Mouse (Mus musculus): Measurements from ENCODE around the gene Steap4. TPM values are rescaled to one million over a fixed set of nuclear protein-coding genes. Genes with fewer than 3 reads are reported as not detected.

The Steap4 gene
- polyA plus RNA-seq, 1 experiment, result 0.46 TPM

- no peak overlapping the region for H3K4me3 ChIP-seq (ENCODE audit: insufficient read depth, low read length)
- peaks cover 2% of the 10 kb centered on the region; the same call in 1 of the 2 replicates for H3K4me1 ChIP-seq (ENCODE audit: control insufficient read depth, insufficient read depth, low read length)
- no peak overlapping the region for H3K27ac ChIP-seq (ENCODE audit: insufficient read depth, low read length)
- TF ChIP-seq POLR2A (IDR thresholded peaks at IDR 0.05; ENCODE audit: extremely low read depth, insufficient read depth, low read length) (no peak), CTCF (IDR thresholded peaks at IDR 0.05; ENCODE audit: extremely low read depth, insufficient read depth, low read length) (no peak)
These were observed 42.6 kb downstream of the Steap4 start for GRCm38 (mm10) chr5:8002827-8003226.

- no peak overlapping the region for H3K4me3 ChIP-seq (ENCODE audit: insufficient read depth, low read length)
- no peak overlapping the region for H3K27ac ChIP-seq (ENCODE audit: insufficient read depth, low read length)
- TF ChIP-seq CTCF (IDR thresholded peaks at IDR 0.05; ENCODE audit: extremely low read depth, insufficient read depth, low read length), result no peak
- TF ChIP-seq POLR2A (IDR thresholded peaks at IDR 0.05; ENCODE audit: extremely low read depth, insufficient read depth, low read length), result no peak
- H3K4me1 ChIP-seq (ENCODE audit: control insufficient read depth, insufficient read depth, low read length), result no peaks in the 10 kb centered on the region
These were observed 53.0 kb downstream of the Steap4 start for GRCm38 (mm10) chr5:8013276-8013675.

Other genes starting within 250 kb of the Steap4 start
- gene Sri, start 85.6 kb downstream of the Steap4 start, polyA plus RNA-seq (2012; rRNA removed), result 108 and 124 TPM in 2 replicates